Mouse (Mus musculus) ES-Bruce4 (cell line): ENCODE measurements around the gene Gm4869. TPM values are rescaled to one million over a fixed set of nuclear protein-coding genes. Genes with fewer than 3 reads are reported as not detected.

Experiments used
- H3K27ac ChIP-seq: 2 replicates; pipeline ENCODE4 v1.5.1; 2012; ENCODE audit warnings: low read length, inconsistent platforms; ENCODE audit not compliant: insufficient read depth
- H3K27me3 ChIP-seq: 2 replicates; pipeline ENCODE4 v1.6.1; 2012; ENCODE audit warnings: mild to moderate bottlenecking, low read length, inconsistent platforms; ENCODE audit not compliant: control insufficient read depth, poor library complexity, insufficient read depth, severe bottlenecking
- H3K36me3 ChIP-seq: 2 replicates; pipeline ENCODE4 v1.6.1; 2012; ENCODE audit warnings: inconsistent platforms, mild to moderate bottlenecking, low read length, moderate library complexity; ENCODE audit not compliant: control insufficient read depth, poor library complexity, insufficient read depth, severe bottlenecking
- H3K4me1 ChIP-seq: one replicate; pipeline ENCODE4 v1.8.1; 2011; ENCODE audit warnings: low read length; ENCODE audit not compliant: control insufficient read depth, insufficient read depth
- H3K4me3 ChIP-seq: 2 replicates; pipeline ENCODE4 v1.5.1; 2011; ENCODE audit warnings: low read depth, mild to moderate bottlenecking, low read length
- H3K9ac ChIP-seq: 2 replicates; pipeline ENCODE4 v1.6.1; 2012; ENCODE audit warnings: low read depth, mild to moderate bottlenecking, inconsistent platforms; ENCODE audit not compliant: poor library complexity, severe bottlenecking
- H3K9me3 ChIP-seq: replicated peaks from 2 replicates; pipeline ENCODE4 v1.6.1; 2012; ENCODE audit warnings: mild to moderate bottlenecking, low read length, inconsistent platforms; ENCODE audit not compliant: control insufficient read depth, poor library complexity, insufficient read depth, severe bottlenecking
- CTCF ChIP-seq: IDR thresholded peaks from one replicate; pipeline ENCODE4 v1.8.1; 2011; ENCODE audit warnings: low read depth, low read length
- EP300 ChIP-seq: IDR thresholded peaks from 2 replicates; pipeline ENCODE4 v1.6.1; 2011; ENCODE audit warnings: low read depth, low read length; ENCODE audit not compliant: insufficient read depth
- POLR2A ChIP-seq: IDR thresholded peaks from one replicate; pipeline ENCODE4 v1.8.1; 2011; ENCODE audit warnings: low read length; ENCODE audit not compliant: insufficient read depth
- polyA plus RNA-seq: library from polyadenylated mRNA; stranded (reverse); fragments of >200 nt; gene quantifications from 2 replicates; pipeline ENCODE4 v1.2.4, GENCODE M21; 2011; ENCODE audit warnings: low read depth; ENCODE audit not compliant: missing spikeins, insufficient read depth, insufficient read length

Gm4869 gene
- polyA plus RNA-seq, 1 experiment: 0.19 TPM

DNA sequence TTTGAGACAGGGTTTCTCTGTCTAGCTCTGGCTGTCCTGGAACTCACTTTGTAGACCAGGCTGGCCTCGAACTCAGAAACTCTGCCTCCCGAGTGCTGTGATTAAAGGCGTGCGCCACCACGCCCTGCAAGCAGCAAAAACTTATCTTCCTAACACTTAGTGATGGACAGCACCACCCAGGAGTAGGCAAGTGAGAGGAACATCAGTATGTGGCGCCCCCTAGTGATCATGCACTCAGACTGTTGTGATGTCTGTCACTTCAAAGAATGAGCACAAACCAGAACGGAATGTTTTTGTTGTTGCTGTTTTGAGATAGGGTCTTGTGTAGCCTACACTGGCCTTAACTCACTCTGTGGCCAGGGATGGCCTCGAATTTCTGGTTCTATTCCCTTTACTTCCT, 34.1 kb upstream of the Gm4869 start:
- TF ChIP-seq POLR2A: no peak
- peak; percentile 69 for TF ChIP-seq CTCF
- no peaks in the 10 kb centered on the region for H3K27me3 ChIP-seq
- no peak overlapping the region for H3K4me3 ChIP-seq
- no peak overlapping the region for H3K27ac ChIP-seq
- no peak overlapping the region for H3K9ac ChIP-seq
- no peaks in the 10 kb centered on the region for H3K9me3 ChIP-seq
- H3K36me3 ChIP-seq: no peaks in the 10 kb centered on the region
- no peaks in the 10 kb centered on the region for H3K4me1 ChIP-seq

DNA sequence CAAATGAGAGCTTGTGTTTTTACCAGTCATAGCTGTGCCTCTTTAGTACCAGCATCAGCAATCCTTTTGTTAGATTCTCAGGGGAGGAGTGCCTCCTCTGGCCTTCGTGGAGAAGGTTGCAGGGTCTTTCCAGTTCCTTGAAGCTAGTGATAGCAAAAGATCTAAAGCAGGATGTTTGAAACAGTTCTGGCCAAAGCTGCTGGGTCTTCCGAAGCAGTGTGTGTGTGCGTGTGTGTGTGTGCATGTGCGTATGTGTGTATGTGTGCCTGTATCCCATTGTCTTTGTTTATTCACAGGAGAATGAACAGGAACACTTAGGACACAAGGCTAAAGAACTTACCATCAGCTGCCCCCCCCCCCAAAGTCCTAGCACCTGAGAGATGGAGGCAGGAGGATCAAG, 30.8 kb upstream of the Gm4869 start:
- Histone ChIP-seq H3K36me3 (no peaks in the 10 kb centered on the region), H3K27me3 (no peaks in the 10 kb centered on the region), H3K9me3 (no peaks in the 10 kb centered on the region), H3K27ac (no peak overlapping the region), H3K4me3 (no peak overlapping the region), H3K9ac (no peak overlapping the region), H3K4me1 (no peaks in the 10 kb centered on the region)
- TF ChIP-seq EP300 (no peak), POLR2A (no peak), CTCF (no peak)

DNA sequence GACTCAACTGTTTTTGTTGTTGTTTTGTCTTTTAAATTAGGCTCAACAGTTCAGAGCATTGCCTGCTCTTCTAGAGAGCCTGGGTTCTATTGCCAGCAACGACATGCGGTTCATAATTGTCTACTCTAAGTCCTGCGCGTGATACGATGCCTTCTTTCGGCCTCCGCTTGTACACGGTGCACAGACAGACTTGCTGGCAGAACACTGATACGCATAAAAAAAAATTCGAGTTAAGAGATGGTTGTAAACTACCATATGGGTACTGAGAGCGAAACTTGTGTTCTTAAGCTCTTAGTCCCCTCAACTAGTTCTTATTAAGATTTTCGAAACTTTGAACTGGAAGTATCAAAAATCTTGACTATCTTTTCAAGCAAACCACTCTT, 27.3 kb upstream of the Gm4869 start:
- no peaks in the 10 kb centered on the region for H3K9me3 ChIP-seq
- no peaks in the 10 kb centered on the region for H3K27me3 ChIP-seq
- H3K27ac ChIP-seq: peak overlapping the region; percentile 39
- H3K4me3 ChIP-seq: peak overlapping the region; percentile 83
- H3K36me3 ChIP-seq: peaks cover 4% of the 10 kb centered on the region
- H3K9ac ChIP-seq: peak overlapping the region; percentile 70
- no peaks in the 10 kb centered on the region for H3K4me1 ChIP-seq
- TF ChIP-seq POLR2A: no peak
- no peak for TF ChIP-seq CTCF
- TF ChIP-seq EP300: no peak

DNA sequence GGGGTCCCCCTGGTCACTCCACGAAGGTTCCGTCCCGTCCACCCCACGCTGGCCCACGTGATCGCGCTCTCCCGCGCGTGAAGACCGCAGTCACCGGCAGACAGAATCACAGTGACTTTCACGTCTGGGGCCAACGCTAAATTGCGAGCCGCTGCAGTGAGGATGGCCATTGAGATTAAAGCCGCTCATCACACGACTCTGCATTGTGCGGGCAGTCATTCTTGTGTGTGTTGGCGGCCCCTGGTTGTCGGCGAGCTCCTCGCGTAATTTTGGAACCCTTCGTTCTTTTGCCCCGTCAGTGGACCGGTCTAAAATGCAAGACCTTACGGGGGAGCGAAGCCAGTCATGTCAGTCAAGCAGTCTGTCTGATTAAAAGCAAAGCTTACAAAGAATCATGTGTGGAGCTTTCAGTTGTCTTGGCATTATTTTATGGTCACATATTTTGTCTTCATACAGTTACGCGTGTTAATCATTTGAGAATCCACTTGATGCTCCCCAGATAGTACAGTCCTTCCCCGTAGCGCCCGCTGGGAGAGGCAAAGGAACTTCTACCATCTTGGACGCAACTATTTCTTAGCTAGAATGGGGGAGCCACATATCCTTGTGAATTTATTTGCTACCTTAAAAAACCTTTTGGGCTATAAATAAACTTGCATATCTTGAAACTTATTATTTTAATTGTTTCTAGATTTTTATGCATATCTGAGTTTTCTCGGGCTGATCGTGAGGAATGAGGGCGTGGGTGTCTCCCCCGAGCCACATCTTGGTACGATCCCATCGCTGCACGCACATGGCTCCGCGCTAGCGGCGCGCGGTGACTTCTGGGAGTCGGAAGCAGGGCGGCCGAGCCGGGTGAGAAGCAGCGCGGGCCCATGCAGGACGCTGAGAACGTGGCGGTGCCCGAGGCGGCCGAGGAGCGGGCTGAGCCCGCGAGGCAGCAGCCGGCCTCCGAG, 26.7 kb upstream of the Gm4869 start, which contains the start of gene Eif3b:
Eif3b (plus strand) TSS at position 840 of the 953 bp plus-strand sequence.
- Histone ChIP-seq H3K9me3 (no peaks in the 10 kb centered on the region), H3K9ac (peak within 1 kb of the TSS; percentile 94), H3K27me3 (no peaks in the 10 kb centered on the region), H3K27ac (peak within 1 kb of the TSS; percentile 39), H3K4me3 (peak within 1 kb of the TSS; percentile 96), H3K36me3 (peaks cover 4% of the 10 kb centered on the region), H3K4me1 (no peaks in the 10 kb centered on the region)
- TF ChIP-seq EP300 (no peak), CTCF (no peak), POLR2A (peak; percentile 91)

DNA sequence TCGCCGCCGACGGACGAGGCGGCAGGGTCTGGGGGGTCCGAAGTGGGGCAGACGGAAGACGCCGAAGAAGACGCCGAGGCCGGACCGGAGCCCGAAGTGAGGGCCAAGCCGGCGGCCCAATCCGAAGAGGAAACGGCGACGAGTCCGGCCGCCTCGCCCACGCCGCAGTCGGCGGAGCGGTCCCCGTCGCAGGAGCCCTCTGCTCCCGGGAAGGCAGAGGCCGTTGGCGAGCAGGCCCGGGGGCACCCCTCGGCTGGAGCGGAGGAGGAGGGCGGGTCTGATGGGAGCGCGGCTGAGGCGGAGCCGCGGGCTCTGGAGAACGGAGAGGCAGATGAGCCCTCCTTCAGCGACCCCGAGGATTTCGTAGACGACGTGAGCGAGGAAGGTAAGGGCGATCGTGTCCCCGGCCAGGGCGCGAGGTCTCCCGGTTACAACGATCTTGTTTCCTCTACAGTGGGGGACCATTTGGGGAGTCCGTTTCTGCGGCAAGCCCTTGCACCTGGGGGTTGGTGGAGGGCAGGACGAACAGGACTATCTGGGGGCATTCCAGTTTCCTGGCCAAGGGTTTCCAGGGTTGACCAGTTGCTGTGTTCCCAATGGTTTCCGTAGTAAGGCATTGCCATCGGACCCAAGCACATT, 25.9 kb upstream of the Gm4869 start:
- Histone ChIP-seq H3K9me3 (no peaks in the 10 kb centered on the region), H3K27ac (no peak overlapping the region), H3K4me3 (peak overlapping the region; percentile 96), H3K36me3 (peaks cover 4% of the 10 kb centered on the region), H3K4me1 (no peaks in the 10 kb centered on the region), H3K27me3 (no peaks in the 10 kb centered on the region), H3K9ac (peak overlapping the region; percentile 94)
- TF ChIP-seq EP300 (no peak), CTCF (no peak), POLR2A (no peak)

DNA sequence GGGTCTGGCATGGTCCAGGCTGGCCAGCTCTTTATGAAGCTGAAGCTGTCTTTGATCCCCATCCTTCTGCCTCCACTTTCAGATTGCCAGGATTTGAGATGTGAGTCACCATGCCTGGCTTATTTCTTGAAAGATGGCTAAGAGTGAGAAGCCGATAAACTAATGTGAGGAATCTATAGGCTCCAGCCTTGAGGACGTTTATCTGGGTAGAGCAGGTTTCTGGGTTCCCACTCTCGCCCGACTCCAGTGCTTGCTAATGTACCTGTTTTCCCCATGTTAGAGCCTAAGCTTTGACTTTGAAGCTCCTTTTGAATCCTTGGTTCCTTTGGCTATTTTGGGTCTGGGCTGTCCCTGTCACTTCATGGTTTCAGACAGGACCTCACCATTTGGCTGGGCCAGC, 24.8 kb upstream of the Gm4869 start:
- H3K4me1 ChIP-seq: no peaks in the 10 kb centered on the region
- TF ChIP-seq EP300: no peak
- TF ChIP-seq CTCF: no peak
- no peak for TF ChIP-seq POLR2A
- peaks cover 4% of the 10 kb centered on the region for H3K36me3 ChIP-seq
- H3K9ac ChIP-seq: peak overlapping the region; percentile 94
- H3K9me3 ChIP-seq: no peaks in the 10 kb centered on the region
- peak overlapping the region; percentile 22 for H3K4me3 ChIP-seq
- H3K27me3 ChIP-seq: no peaks in the 10 kb centered on the region
- no peak overlapping the region for H3K27ac ChIP-seq
